In the genomic region with DNA sequence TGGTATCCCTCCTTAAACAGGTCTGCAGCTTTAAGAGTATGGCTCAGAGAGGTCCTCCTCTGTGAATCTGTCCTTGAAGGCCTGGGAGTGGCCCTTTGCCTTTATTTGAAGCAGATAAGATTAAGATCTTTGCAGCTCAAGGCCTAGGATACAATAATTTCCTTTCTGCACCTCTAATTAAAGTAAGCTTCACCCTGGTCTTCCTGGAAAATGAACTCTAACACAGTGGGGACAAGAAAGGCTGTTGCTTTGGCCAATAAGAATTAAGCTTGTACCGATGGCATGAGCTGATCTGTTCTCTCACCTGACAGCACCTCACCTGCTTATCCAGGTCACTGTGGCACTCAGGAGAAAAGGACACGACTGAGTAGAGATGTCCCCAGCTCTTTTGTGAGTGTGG, we compare ENCODE assay signal across 22 mouse cellular contexts. TPM values are rescaled to one million over a fixed set of nuclear protein-coding genes. Genes with fewer than 3 reads are reported as not detected.
"Had no signal": no experiment of that assay in that cellular context is flagged by ENCODE, and none has a peak within 500 bp of the region (broad histone marks: within the 10 kb centered on the region; RNA-seq: fewer than 3 reads in every experiment).

No protein-coding gene starts in this region.

- H3K27ac ChIP-seq: left cerebral cortex, adult 2 months; limb, embryonic 12.5 days; limb, embryonic 15.5 days; liver, embryonic 14.5 days; midbrain, embryonic 10.5 days; midbrain, embryonic 15.5 days; neural tube, embryonic 12.5 days; neural tube, embryonic 15.5 days had no signal

- H3K4me1 ChIP-seq: limb, embryonic 15.5 days; midbrain, embryonic 10.5 days; midbrain, embryonic 15.5 days; neural tube, embryonic 12.5 days; neural tube, embryonic 15.5 days had no signal

- ATAC-seq: liver, postnatal 0 days; midbrain, embryonic 15.5 days had no signal

- DNase-seq: kidney, adult 18-20 months; kidney, adult 9 months; kidney, postnatal 25 days; layer of hippocampus, postnatal 36 days; left cerebral cortex, postnatal 4 days; liver, postnatal 0 days; lung, embryonic 14.5 days; lung, postnatal 10 days; lung, postnatal 36 days; retina, postnatal 1 day; right cerebral cortex, postnatal 25 days; thymus, postnatal 4 days had no signal

- H3K9me3 ChIP-seq: limb, embryonic 12.5 days; limb, embryonic 15.5 days; megakaryocyte, embryonic 14.5 days; midbrain, embryonic 10.5 days; midbrain, embryonic 15.5 days; neural tube, embryonic 12.5 days; neural tube, embryonic 15.5 days had no signal

- H3K4me3 ChIP-seq: left cerebral cortex, adult 2 months; limb, embryonic 12.5 days; limb, embryonic 15.5 days; megakaryocyte, embryonic 14.5 days; midbrain, embryonic 10.5 days; midbrain, embryonic 15.5 days; neural tube, embryonic 12.5 days; neural tube, embryonic 15.5 days had no signal

- H3K4me2 ChIP-seq: limb, embryonic 12.5 days; limb, embryonic 15.5 days; liver, embryonic 11.5 days; lung, embryonic 14.5 days; midbrain, embryonic 15.5 days; neural tube, embryonic 12.5 days; neural tube, embryonic 15.5 days had no signal

- H3K9ac ChIP-seq: limb, embryonic 12.5 days; limb, embryonic 15.5 days; liver, embryonic 14.5 days; liver, postnatal 0 days; lung, embryonic 14.5 days; midbrain, embryonic 15.5 days; neural tube, embryonic 12.5 days; neural tube, embryonic 15.5 days had no signal

- H3K27me3 ChIP-seq: limb, embryonic 12.5 days; limb, embryonic 15.5 days; megakaryocyte, embryonic 14.5 days; midbrain, embryonic 15.5 days; neural tube, embryonic 12.5 days; neural tube, embryonic 15.5 days had no signal

- H3K36me3 ChIP-seq: limb, embryonic 12.5 days; limb, embryonic 15.5 days; midbrain, embryonic 10.5 days; midbrain, embryonic 15.5 days; neural tube, embryonic 12.5 days; neural tube, embryonic 15.5 days had no signal

RNA-seq across cellular contexts. Expression of a gene that starts 45.0 kb away (rescaled TPM):
- total RNA-seq: layer of hippocampus, postnatal 36 days; left cerebral cortex, adult 2 months had no signal
- polyA plus RNA-seq: liver, embryonic 11.5 days; lung, embryonic 14.5 days; neural tube, embryonic 15.5 days had no signal
